In the genomic region with DNA sequence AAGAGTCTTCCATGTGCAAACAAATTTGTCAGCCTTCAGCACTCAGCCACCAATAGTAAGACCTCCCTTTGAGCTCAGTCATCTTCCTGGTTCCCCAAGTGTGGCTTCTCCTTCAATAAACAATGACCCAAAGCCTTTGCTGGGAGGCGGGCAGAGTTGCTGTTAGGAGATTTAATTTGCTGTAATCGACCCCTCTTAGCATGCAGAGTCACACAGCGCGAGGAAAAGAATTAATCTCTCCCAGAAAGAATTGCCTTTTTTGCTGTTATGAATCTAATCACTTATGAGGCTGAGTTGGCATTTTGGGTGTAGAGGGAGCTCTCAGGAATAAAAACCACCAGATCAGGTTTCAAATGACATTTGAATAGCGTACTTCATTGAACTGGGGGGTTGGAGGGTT, we compare ENCODE assay signal across 11 mouse cellular contexts.
DNase-seq lines count a peak whose midpoint lies in the region; ATAC-seq and TF ChIP-seq lines count a peak whose summit lies in the region.
"Had no signal": no experiment of that assay in that cellular context is flagged by ENCODE, and none has a peak within 500 bp of the region (broad histone marks: within the 10 kb centered on the region; RNA-seq: fewer than 3 reads in every experiment).

No protein-coding gene starts in this region.

- H3K4me3 ChIP-seq in kidney, embryonic 16.5 days (ENCODE audit: low read length) = no peak overlapping the region; the same call in 1 of the 2 replicates
- no peak overlapping the region for H3K4me3 ChIP-seq in forebrain, embryonic 13.5 days
- no peak overlapping the region for H3K4me3 ChIP-seq in hindbrain, postnatal 0 days (ENCODE audit: low read length)
- no peak overlapping the region for H3K4me3 ChIP-seq in neural tube, embryonic 13.5 days
- H3K4me3 ChIP-seq: layer of hippocampus, adult 2 months had no signal

- H3K9me3 ChIP-seq in kidney, embryonic 16.5 days (ENCODE audit: low read length) = no peaks in the 10 kb centered on the region
- no peaks in the 10 kb centered on the region; the same call in 1 of the 2 replicates for H3K9me3 ChIP-seq in forebrain, embryonic 13.5 days (replicated peaks)
- H3K9me3 ChIP-seq in hindbrain, postnatal 0 days (ENCODE audit: low read length) = no peaks in the 10 kb centered on the region
- no peaks in the 10 kb centered on the region for H3K9me3 ChIP-seq in neural tube, embryonic 13.5 days

- H3K9ac ChIP-seq in kidney, embryonic 16.5 days (replicated peaks; ENCODE audit: low read length) = no peak overlapping the region
- H3K9ac ChIP-seq in forebrain, embryonic 13.5 days = no peak overlapping the region
- no peak overlapping the region for H3K9ac ChIP-seq in hindbrain, postnatal 0 days (replicated peaks; ENCODE audit: low read length)
- H3K9ac ChIP-seq in neural tube, embryonic 13.5 days = peak overlapping the region; percentile 41; the same call in 1 of the 2 replicates

- no peak for DNase-seq in kidney, postnatal 25 days
- peak; percentile 50 for DNase-seq in hindbrain, postnatal 0 days (ENCODE audit: low spot score)
- no peak for DNase-seq in frontal cortex, postnatal 25 days (ENCODE audit: low spot score in 2 of 2)
- DNase-seq in liver = no peak

- H3K27me3 ChIP-seq in kidney, embryonic 16.5 days (ENCODE audit: insufficient read depth, low read length) = no peaks in the 10 kb centered on the region
- no peaks in the 10 kb centered on the region for H3K27me3 ChIP-seq in forebrain, embryonic 13.5 days
- no peaks in the 10 kb centered on the region for H3K27me3 ChIP-seq in hindbrain, postnatal 0 days (ENCODE audit: insufficient read depth, low read length)
- H3K27me3 ChIP-seq in neural tube, embryonic 13.5 days = no peaks in the 10 kb centered on the region

- no peak overlapping the region for H3K27ac ChIP-seq in kidney, embryonic 16.5 days (ENCODE audit: low read length)
- peak overlapping the region; percentile 36; the same call in 1 of the 2 replicates for H3K27ac ChIP-seq in forebrain, embryonic 13.5 days
- peak overlapping the region; percentile 6 for H3K27ac ChIP-seq in hindbrain, postnatal 0 days
- peak overlapping the region; percentile 74 for H3K27ac ChIP-seq in neural tube, embryonic 13.5 days (replicated peaks)
- H3K27ac ChIP-seq: layer of hippocampus, adult 2 months had no signal

- no peak for ATAC-seq in kidney, embryonic 16.5 days (ENCODE audit: low FRiP score, low TSS enrichment)
- peak; percentile 37; the same call in 1 of the 2 replicates for ATAC-seq in forebrain, embryonic 13.5 days
- peak; percentile 41 for ATAC-seq in hindbrain, postnatal 0 days
- ATAC-seq in neural tube, embryonic 13.5 days (ENCODE audit: low read depth) = peak; percentile 45; the same call in 1 of the 2 replicates
- ATAC-seq in CD4-positive, CD25-positive, alpha-beta regulatory T cell, adult 4 months = no peak

- H3K36me3 ChIP-seq in kidney, embryonic 16.5 days (ENCODE audit: insufficient read depth, low read length) = no peaks in the 10 kb centered on the region
- no peaks in the 10 kb centered on the region for H3K36me3 ChIP-seq in forebrain, embryonic 13.5 days (ENCODE audit: poor library complexity, severe bottlenecking)
- no peaks in the 10 kb centered on the region for H3K36me3 ChIP-seq in hindbrain, postnatal 0 days (ENCODE audit: insufficient read depth, low read length)
- no peaks in the 10 kb centered on the region for H3K36me3 ChIP-seq in neural tube, embryonic 13.5 days

- H3K4me2 ChIP-seq in kidney, embryonic 16.5 days (replicated peaks; ENCODE audit: low read depth, low read length) = peak overlapping the region; percentile 32
- peak overlapping the region; percentile 47 for H3K4me2 ChIP-seq in forebrain, embryonic 13.5 days
- peak overlapping the region; percentile 49 for H3K4me2 ChIP-seq in hindbrain, postnatal 0 days (ENCODE audit: low read depth, low read length)
- peak overlapping the region; percentile 44 for H3K4me2 ChIP-seq in neural tube, embryonic 13.5 days
- H3K4me2 ChIP-seq: heart, embryonic 11.5 days; liver, embryonic 11.5 days had no signal

- WGBS in kidney, embryonic 16.5 days = 30% methylated on average over 5 of the region's 5 CpGs
- 3% methylated on average over 5 of the region's 5 CpGs for WGBS in forebrain, embryonic 13.5 days
- WGBS in hindbrain, postnatal 0 days = 14% methylated on average over 5 of the region's 5 CpGs
- 15% methylated on average over 5 of the region's 5 CpGs for WGBS in neural tube, embryonic 13.5 days

- H3K4me1 ChIP-seq in kidney, embryonic 16.5 days (ENCODE audit: insufficient read depth, low read length) = 0 out of 2 replicates have a peak, but pooled peaks cover 8% of the 10 kb centered on the region
- H3K4me1 ChIP-seq in forebrain, embryonic 13.5 days = peaks cover 47% of the 10 kb centered on the region
- 0 out of 2 replicates have a peak, but pooled peaks cover 5% of the 10 kb centered on the region for H3K4me1 ChIP-seq in hindbrain, postnatal 0 days (ENCODE audit: insufficient read depth, low read length)
- H3K4me1 ChIP-seq in neural tube, embryonic 13.5 days (replicated peaks) = peaks cover 39% of the 10 kb centered on the region

- TF ChIP-seq CTCF in hindbrain, postnatal 0 days (IDR thresholded peaks at IDR 0.05; ENCODE audit: low read depth) = no peak

Comparison
In these comparisons a context has a peak if more than half of its experiments do, and no peak if none do; other contexts are left out.
1. ATAC-seq: peak in forebrain, embryonic 13.5 days (single experiment), hindbrain, postnatal 0 days (single experiment) and neural tube, embryonic 13.5 days (single experiment); none in kidney, embryonic 16.5 days (single experiment) and CD4-positive, CD25-positive, alpha-beta regulatory T cell, adult 4 months (single experiment).
2. Peak in every context shown above with its lines, with median percentiles within 50 percentile points of each other: H3K4me2 ChIP-seq.